Mouse (Mus musculus): Measurements from ENCODE around the gene Ttll5.

DNA sequence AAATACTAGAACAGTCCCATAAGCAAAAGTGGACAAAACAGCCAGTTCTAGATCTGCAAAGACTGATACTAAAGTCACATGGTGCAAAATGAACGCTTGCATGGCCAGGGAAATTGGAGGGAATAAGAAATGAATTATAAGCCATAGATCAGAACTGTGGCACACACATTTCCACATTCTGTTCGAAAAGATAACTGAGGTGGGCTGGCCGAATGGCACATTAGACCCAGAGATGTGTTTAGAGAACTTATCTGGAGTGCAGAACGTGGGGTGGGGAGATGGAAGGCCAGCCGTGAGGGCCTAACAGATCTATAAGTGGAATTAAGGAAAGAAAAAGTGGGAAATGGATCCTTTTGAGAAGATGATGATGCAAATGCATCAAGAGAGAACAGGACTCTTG, 227.0 kb downstream of the Ttll5 start:
- TF ChIP-seq CTCF (IDR thresholded peaks at IDR 0.05; ENCODE audit: low read depth, low read length) = no peak
- TF ChIP-seq POLR2AphosphoS5 (IDR thresholded peaks at IDR 0.05; ENCODE audit: insufficient replicate concordance, low read depth, low read length) = no peak
